8 mouse cellular contexts compared by ENCODE assay signal in genomic region chr17:56764474-56765354, GRCm38 (mm10). TPM values are rescaled to one million over a fixed set of nuclear protein-coding genes. Genes with fewer than 3 reads are reported as not detected.
A peak's percentile ranks its signal among the peaks of the same experiment; 100 is the strongest.
DNase-seq lines count a peak whose midpoint lies in the region; ATAC-seq and TF ChIP-seq lines count a peak whose summit lies in the region.

Gene Dus3l, plus strand, starts transcription at chr17:56764757.

- peak; percentile 68 for ATAC-seq in heart, embryonic 11.5 days (replicated peaks; ENCODE audit: insufficient number of reproducible peaks, low FRiP score, low TSS enrichment)
- peak; percentile 79 for ATAC-seq in kidney, postnatal 0 days (replicated peaks; ENCODE audit: low FRiP score, low read depth)
- ATAC-seq in liver, embryonic 11.5 days (replicated peaks; ENCODE audit: low FRiP score) = peak; percentile 68
- ATAC-seq in stomach, embryonic 14.5 days (ENCODE audit: insufficient number of reproducible peaks, insufficient read depth, low FRiP score, low read depth) = peak; percentile 74

- H3K4me3 ChIP-seq in erythroblast, embryonic 14.5 days (replicated peaks) = peak within 1 kb of the TSS; percentile 100
- peak within 1 kb of the TSS; percentile 77 for H3K4me3 ChIP-seq in heart, embryonic 11.5 days (ENCODE audit: low read depth, low read length)
- peak within 1 kb of the TSS; percentile 81 for H3K4me3 ChIP-seq in kidney, postnatal 0 days (replicated peaks; ENCODE audit: low read depth, low read length)
- H3K4me3 ChIP-seq in liver, embryonic 11.5 days (ENCODE audit: low read depth, low read length) = peak within 1 kb of the TSS; percentile 84
- peak within 1 kb of the TSS; percentile 60 for H3K4me3 ChIP-seq in stomach, embryonic 14.5 days (ENCODE audit: low read depth, low read length)

- peak; percentile 77; the same call in 1 of the 2 replicates for TF ChIP-seq POLR2A in brain, embryonic 14.5 days (IDR thresholded peaks at IDR 0.05; ENCODE audit: borderline replicate concordance, extremely low read depth, insufficient read depth, insufficient read length, poor library complexity, severe bottlenecking)

- peak within 1 kb of the TSS; percentile 92 for H3K9ac ChIP-seq in heart, embryonic 11.5 days (ENCODE audit: low read depth, low read length)
- H3K9ac ChIP-seq in kidney, postnatal 0 days (ENCODE audit: low read depth, low read length) = peak within 1 kb of the TSS; percentile 86
- H3K9ac ChIP-seq in liver, embryonic 11.5 days (ENCODE audit: low read depth, low read length) = peak within 1 kb of the TSS; percentile 94
- H3K9ac ChIP-seq in stomach, embryonic 14.5 days (replicated peaks; ENCODE audit: low read depth, low read length) = peak within 1 kb of the TSS; percentile 55

- H3K4me1 ChIP-seq in erythroblast, embryonic 14.5 days (ENCODE audit: control insufficient read depth) = peaks cover 61% of the 10 kb centered on the region
- H3K4me1 ChIP-seq in heart, embryonic 11.5 days (ENCODE audit: control insufficient read depth, insufficient read depth, low read length) = peaks cover 22% of the 10 kb centered on the region
- peaks cover 19% of the 10 kb centered on the region for H3K4me1 ChIP-seq in kidney, postnatal 0 days (replicated peaks; ENCODE audit: insufficient read depth, low read length)
- H3K4me1 ChIP-seq in liver, embryonic 11.5 days (replicated peaks; ENCODE audit: control insufficient read depth, insufficient read depth, low read length) = peaks cover 26% of the 10 kb centered on the region
- H3K4me1 ChIP-seq in stomach, embryonic 14.5 days (ENCODE audit: control insufficient read depth, insufficient read depth, low read length) = peaks cover 13% of the 10 kb centered on the region; the same call in 1 of the 2 replicates

- WGBS in heart, embryonic 11.5 days (ENCODE audit: insufficient replicate concordance) = 2% methylated on average over 58 of the region's 58 CpGs
- 1% methylated on average over 58 of the region's 58 CpGs for WGBS in kidney, postnatal 0 days
- under 1% methylated on average over 57 of the region's 58 CpGs for WGBS in liver, embryonic 11.5 days
- WGBS in stomach, embryonic 14.5 days = 2% methylated on average over 56 of the region's 58 CpGs

- peaks cover 12% of the 10 kb centered on the region for H3K9me3 ChIP-seq in erythroblast, embryonic 14.5 days (ENCODE audit: control insufficient read depth, low read length)
- no peaks in the 10 kb centered on the region for H3K9me3 ChIP-seq in heart, embryonic 11.5 days (replicated peaks; ENCODE audit: control insufficient read depth, low read length)
- no peaks in the 10 kb centered on the region for H3K9me3 ChIP-seq in kidney, postnatal 0 days (replicated peaks; ENCODE audit: low read length)
- no peaks in the 10 kb centered on the region for H3K9me3 ChIP-seq in liver, embryonic 11.5 days (ENCODE audit: control insufficient read depth, low read length)
- no peaks in the 10 kb centered on the region for H3K9me3 ChIP-seq in stomach, embryonic 14.5 days (ENCODE audit: control insufficient read depth, low read depth, low read length)

- no peak for TF ChIP-seq CTCF in brain, embryonic 14.5 days (IDR thresholded peaks at IDR 0.05; ENCODE audit: borderline replicate concordance, extremely low read depth, insufficient read depth, insufficient read length)
- TF ChIP-seq CTCF in kidney, postnatal 0 days (IDR thresholded peaks at IDR 0.05; ENCODE audit: low read depth) = no peak

- peaks cover 39% of the 10 kb centered on the region for H3K36me3 ChIP-seq in erythroblast, embryonic 14.5 days (ENCODE audit: control insufficient read depth)
- H3K36me3 ChIP-seq in heart, embryonic 11.5 days (ENCODE audit: control insufficient read depth, insufficient read depth, low read length) = peaks cover 24% of the 10 kb centered on the region
- H3K36me3 ChIP-seq in kidney, postnatal 0 days (ENCODE audit: insufficient read depth, low read length) = peaks cover 23% of the 10 kb centered on the region
- H3K36me3 ChIP-seq in liver, embryonic 11.5 days (ENCODE audit: control insufficient read depth, insufficient read depth, low read length) = peaks cover 23% of the 10 kb centered on the region
- peaks cover 23% of the 10 kb centered on the region for H3K36me3 ChIP-seq in stomach, embryonic 14.5 days (ENCODE audit: control insufficient read depth, insufficient read depth, low read length)

- H3K4me2 ChIP-seq in heart, embryonic 11.5 days = peak within 1 kb of the TSS; percentile 71
- peak within 1 kb of the TSS; percentile 74 for H3K4me2 ChIP-seq in kidney, postnatal 0 days (ENCODE audit: low read length)
- H3K4me2 ChIP-seq in liver, embryonic 11.5 days = peak within 1 kb of the TSS; percentile 94
- H3K4me2 ChIP-seq in stomach, embryonic 14.5 days (replicated peaks; ENCODE audit: low read depth, low read length) = peak within 1 kb of the TSS; percentile 48

- peak within 1 kb of the TSS; percentile 97 for H3K27ac ChIP-seq in heart, embryonic 11.5 days (ENCODE audit: low read depth, low read length)
- H3K27ac ChIP-seq in kidney, postnatal 0 days = peak within 1 kb of the TSS; percentile 97
- H3K27ac ChIP-seq in liver, embryonic 11.5 days (ENCODE audit: low read depth, low read length) = peak within 1 kb of the TSS; percentile 91
- H3K27ac ChIP-seq in stomach, embryonic 14.5 days (ENCODE audit: low read length) = peak within 1 kb of the TSS; percentile 89

- peak; percentile 91 to 93 for DNase-seq in B cell, adult 2 months
- peak; percentile 97 for DNase-seq in brain, embryonic 14.5 days (ENCODE audit: low read depth)
- peak; percentile 97 for DNase-seq in kidney, postnatal 0 days (ENCODE audit: low spot score)
- DNase-seq in liver, embryonic 11.5 days (ENCODE audit: low spot score) = peak; percentile 94
- peak; percentile 94 for DNase-seq in naive thymus-derived CD4-positive, alpha-beta T cell, adult 2 months (ENCODE audit: low read depth)

- no peaks in the 10 kb centered on the region; the same call in 1 of the 2 replicates for H3K27me3 ChIP-seq in erythroblast, embryonic 14.5 days (ENCODE audit: control insufficient read depth)
- no peaks in the 10 kb centered on the region; the same call in 1 of the 2 replicates for H3K27me3 ChIP-seq in heart, embryonic 11.5 days (ENCODE audit: control insufficient read depth, insufficient read depth, low read length)
- no peaks in the 10 kb centered on the region for H3K27me3 ChIP-seq in kidney, postnatal 0 days (ENCODE audit: insufficient read depth, low read length)
- H3K27me3 ChIP-seq in liver, embryonic 11.5 days (replicated peaks; ENCODE audit: control insufficient read depth, insufficient read depth, low read length) = no peaks in the 10 kb centered on the region
- no peaks in the 10 kb centered on the region for H3K27me3 ChIP-seq in stomach, embryonic 14.5 days (ENCODE audit: control insufficient read depth, insufficient read depth, low read length)

RNA-seq across cellular contexts. Expression of gene Dus3l, which starts in this region (rescaled TPM):
- polyA plus RNA-seq in brain, embryonic 14.5 days (2012; rRNA removed) = 139 and 198 TPM in 2 replicates
- polyA plus RNA-seq in erythroblast, embryonic 14.5 days (2012) = 2.7 and 3.2 TPM in 2 replicates
- polyA plus RNA-seq in heart, embryonic 11.5 days (2014; fragmentation: Nextera tagmentation; extraction: Ambion mirVana) = 28.4 and 32.1 TPM in 2 replicates
- 37.3 and 38.8 TPM in 2 replicates for polyA plus RNA-seq in kidney, postnatal 0 days (2015; fragmentation: Nextera tagmentation; extraction: Ambion mirVana)
- 34.5 and 36.9 TPM in 2 replicates for polyA plus RNA-seq in liver, embryonic 11.5 days (2014; fragmentation: Nextera tagmentation; extraction: Ambion mirVana)
- 40.9 and 46.3 TPM in 2 replicates for polyA plus RNA-seq in stomach, embryonic 14.5 days (2014; fragmentation: Nextera tagmentation; extraction: Ambion mirVana)

Comparison
In these comparisons a context has a peak if more than half of its experiments do, and no peak if none do; other contexts are left out.
1. Peak in every context shown above with its lines: DNase-seq, ATAC-seq, H3K4me3 ChIP-seq and H3K27ac ChIP-seq.